Mouse (Mus musculus) regulatory T cell (primary cell): ENCODE measurements around the gene 1300017J02Rik.

Experiments
- in situ Hi-C: fragments of 300-600 bp; cut with MboI, MseI; formaldehyde crosslinking; loops from one replicate; pipeline ENCODE4 v1.15.1; 2025; ENCODE audit warnings: high pct_unique_total_duplicates

The 1300017J02Rik gene

DNA sequence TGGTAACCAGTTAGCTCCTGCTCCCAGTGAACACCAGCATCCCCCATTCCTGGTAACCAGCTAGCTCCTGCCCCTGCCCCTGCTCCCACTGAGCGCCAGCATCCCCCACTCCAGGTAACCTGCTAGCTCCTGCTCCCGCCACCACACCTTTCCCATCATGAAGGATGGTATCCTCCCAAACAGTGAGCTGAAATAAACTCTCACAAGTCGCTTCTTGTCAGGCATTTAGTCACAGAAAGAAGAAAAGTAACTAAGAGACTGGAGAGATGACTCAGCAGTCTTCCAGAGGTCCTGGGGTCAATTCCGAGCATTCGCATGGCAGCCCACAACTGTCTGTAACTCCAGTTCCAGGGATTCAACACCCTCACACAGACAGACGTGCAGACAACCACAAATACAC, 28.0 kb downstream of the 1300017J02Rik start:
- in situ Hi-C loops, result loop anchor here (25.0 kb wide), 1 partner anchor 365 kb away; no protein-coding TSS in a partner anchor

DNA sequence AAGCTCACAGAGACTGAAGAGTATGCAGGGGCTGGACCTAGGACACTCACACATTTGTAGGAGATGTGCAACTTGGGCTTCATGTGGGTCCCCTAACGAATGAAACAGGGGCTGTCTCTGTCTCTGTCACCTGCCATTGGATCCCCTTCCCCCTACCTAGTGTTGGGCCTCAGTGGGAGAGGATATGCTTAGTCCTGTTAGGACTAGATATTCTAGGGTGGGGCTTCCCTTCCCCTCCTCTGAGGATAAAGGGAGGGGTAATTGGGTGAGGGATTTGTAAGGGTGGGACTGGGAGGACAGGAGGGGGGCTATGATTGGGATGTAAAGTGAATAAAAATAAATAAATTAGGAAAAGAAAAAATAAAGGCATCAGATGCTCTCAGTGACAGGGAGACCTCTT, 29.2 kb downstream of the 1300017J02Rik start:
- in situ Hi-C loops, result loop anchor here (25.0 kb wide), 1 partner anchor 363 kb away; no protein-coding TSS in a partner anchor

DNA sequence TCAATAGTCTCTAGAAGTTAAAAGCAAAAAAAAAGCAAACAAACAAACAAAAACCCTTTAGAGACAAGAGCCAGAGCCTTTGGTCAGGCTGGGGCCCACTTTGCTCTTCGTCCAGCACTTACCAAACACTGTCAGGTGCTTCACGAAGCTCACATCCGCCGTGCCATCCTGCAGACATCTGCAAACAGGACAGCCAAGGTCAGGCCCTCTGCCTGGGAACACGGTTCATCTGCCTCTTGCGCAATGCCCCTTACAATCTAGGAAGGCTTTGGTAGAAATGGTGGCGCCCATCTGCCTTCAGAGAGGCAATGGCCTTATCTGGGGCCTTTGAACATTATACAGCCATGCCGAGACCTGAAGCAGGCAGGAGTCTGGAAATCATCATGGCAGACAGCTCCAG, 30.1 kb downstream of the 1300017J02Rik start:
- in situ Hi-C loops, result loop anchor here (25.0 kb wide), 1 partner anchor 363 kb away; no protein-coding TSS in a partner anchor

DNA sequence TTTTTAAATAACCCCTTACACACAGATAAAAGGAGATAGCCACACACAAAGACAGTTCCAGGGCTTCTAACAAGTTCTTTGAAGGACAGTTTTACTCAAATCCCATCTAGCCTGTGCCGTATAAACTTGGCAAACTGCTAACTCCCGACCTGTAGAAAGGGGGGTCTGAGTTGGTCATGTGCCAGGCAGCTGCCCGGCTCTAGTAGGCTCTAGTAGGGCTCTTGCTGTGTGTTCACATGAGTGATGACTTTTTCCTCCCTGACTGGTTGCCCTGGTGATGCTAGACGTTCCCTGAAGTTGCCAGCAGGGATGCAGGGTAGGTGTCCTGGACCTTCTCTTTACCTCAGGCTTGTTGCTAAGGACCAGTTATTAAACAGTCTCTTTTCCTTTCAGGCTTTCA, 33.8 kb downstream of the 1300017J02Rik start:
- in situ Hi-C loops, result no loop called here

DNA sequence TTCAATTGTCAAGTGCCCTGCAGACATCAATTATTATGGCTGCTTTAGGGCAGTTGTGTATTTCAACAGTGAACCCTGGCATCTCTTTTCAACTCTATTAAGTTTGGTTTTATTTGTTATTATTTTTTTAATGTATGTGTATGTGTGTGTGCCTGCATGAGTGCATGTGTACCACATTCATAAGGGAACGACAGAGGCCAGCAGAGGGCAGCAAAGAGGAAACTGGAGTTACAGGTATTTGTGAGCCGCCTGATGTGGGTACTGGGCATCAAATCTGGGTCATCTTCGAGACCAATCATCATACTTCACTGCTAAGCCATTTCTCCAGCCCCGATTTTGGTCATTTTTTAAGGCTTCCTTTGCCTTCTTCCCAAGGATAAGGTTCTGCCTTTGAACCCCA, 39.1 kb downstream of the 1300017J02Rik start:
- in situ Hi-C loops, result no loop called here

DNA sequence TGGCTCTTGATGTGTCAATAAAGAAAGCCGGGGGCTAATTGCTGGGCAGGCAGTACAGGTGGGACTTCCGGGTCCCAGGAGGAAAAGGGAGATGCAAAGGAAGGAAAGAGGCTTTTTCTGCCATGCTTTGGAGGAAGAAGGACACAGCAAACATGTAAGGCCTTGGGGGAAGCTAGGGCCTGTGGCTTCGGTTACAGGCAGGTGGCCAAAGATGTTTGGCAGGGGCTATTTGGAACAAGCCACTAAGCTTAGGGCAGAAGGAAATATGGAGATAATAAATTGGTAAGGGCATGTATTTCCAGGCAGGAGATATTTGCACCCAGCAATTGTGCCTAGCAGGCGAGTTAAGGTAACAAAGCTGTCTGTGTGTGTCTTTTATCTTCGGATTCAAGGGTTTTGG, 52.0 kb downstream of the 1300017J02Rik start:
- in situ Hi-C loops, result no loop called here

DNA sequence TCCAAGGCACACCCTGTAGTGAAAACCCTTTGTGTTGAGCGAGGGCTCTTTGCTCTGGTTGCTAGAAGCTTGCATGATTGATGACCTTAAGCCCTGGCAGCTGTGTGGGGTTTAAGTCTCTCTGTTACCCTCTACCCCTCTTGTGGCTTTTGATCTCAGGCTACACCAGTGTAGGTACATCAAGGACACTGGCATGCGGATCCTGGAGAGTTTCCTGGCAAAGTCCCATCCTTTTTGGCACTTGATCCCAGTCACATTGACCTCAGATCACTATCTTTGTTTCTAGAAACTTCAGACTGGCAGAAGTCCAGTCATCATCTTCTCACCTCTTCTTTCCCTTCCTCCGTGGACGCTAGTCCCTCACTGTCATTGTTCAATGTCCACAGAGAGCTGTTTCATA, 56.3 kb downstream of the 1300017J02Rik start:
- in situ Hi-C loops, result no loop called here

DNA sequence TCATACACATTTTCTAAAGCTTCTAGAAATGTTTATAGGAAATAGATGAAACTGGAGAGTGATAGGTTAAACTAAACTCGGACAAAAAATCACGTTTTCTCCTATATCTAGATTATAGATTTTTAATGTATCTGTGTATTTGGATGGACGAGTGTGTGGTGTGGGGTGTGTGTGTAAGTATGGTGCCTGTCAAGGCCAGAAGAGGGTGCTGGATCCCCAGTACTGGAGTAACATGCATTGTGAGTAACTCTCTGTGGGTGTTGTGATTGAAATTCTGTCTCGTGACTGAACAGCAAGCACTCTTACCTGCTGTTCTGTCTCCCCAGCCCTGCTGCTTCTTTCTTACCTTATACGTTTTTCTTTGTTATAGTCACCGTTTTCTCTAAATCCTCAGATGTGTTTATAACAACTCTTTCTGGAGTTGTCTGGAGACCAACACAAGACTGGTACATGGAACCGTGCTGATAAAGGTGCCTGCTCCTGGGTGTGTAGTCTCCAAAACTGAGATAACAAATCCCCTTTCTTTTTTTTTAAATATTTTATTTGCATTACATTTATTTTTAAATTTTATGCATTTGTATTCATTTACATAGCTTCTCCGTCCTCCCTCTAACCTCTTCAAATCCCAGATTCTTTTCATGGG, 58.2 kb downstream of the 1300017J02Rik start:
- in situ Hi-C loops, result no loop called here

DNA sequence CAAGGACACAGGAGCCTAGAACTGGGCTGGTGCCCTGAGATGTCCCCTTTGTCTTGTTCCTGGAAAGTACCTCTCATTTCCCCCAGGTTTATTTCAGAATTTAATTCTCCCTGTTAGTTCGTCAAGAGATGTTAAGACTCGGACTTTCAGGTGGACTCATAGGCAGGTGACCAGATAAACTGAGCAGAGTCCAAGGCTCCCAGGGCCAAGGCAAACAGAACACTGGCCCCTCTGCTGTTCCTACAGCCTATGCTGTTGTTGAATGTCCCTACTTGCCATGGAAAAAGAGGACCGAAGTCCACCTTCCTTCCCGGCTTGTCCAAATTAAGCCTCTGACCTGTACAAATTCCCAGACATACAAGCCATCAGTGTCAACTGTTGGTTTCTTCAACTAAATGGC, 61.2 kb downstream of the 1300017J02Rik start:
- in situ Hi-C loops, result no loop called here

DNA sequence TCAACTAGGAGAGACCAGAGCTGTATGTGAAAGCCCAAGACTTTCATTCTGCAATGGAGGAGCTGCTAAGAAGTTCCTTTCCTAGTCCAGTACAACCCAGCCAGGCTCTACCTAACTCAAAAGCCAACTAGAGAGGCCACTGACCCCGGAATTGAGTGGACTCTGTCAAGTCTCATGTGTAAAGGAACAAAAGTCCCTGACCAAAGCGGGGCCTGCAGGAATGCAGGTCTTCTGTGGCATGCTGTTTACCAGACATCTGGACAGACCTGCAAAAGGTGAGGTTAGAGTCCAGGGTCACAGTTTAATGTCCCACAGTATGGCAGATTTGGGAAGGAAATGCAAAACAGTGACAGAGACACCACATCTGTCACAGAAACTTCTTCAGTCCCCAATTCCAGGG, 63.7 kb downstream of the 1300017J02Rik start:
- in situ Hi-C loops, result no loop called here

DNA sequence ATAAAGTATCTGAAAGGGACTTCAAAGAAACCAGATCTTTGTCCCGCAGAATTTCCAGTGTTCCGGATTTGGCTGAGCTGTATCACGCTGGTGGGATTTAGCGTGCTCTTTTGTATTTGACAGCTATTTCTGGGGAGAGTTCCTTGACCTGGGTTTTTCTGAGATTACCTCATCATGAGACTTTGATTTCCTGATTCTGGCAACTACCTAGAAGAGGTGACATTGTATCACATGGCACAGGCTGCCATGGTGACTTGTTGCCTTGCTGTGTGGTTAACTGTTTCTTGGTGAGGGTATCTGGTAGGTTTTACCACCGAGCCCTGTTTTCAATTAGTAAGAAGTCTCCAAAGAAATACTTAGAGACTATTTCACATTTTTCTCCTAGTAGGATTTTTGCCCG, 65.4 kb downstream of the 1300017J02Rik start:
- in situ Hi-C loops, result no loop called here

DNA sequence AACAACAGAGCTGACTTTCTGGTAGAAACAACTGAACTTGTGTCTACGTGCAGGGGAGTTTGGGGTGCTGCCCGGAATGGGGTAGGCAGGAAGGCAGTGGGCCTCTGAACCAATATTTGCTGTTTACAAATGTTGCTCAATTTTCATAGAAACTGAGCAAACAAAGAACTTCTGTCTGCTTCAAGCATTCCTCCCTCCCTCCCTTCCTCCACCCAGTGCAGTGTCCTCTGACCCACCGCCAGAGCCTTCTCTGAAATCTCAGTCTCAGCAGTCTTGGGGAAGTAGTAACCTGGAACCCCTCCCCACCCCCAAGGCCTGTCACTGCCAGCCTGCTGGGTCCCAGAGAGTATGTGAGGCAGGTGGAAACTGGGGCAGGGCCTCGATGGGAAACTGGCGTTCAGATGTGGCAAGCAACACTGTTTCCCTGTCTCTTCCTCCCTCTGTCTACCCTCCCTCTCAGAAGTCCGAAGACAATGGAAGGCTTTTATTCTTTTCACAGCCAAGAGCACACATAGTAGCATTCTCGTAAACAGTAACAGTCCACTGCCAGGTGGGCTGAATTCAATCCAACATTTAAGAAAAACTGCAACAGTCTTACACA, 70.2 kb downstream of the 1300017J02Rik start:
- in situ Hi-C loops, result no loop called here

DNA sequence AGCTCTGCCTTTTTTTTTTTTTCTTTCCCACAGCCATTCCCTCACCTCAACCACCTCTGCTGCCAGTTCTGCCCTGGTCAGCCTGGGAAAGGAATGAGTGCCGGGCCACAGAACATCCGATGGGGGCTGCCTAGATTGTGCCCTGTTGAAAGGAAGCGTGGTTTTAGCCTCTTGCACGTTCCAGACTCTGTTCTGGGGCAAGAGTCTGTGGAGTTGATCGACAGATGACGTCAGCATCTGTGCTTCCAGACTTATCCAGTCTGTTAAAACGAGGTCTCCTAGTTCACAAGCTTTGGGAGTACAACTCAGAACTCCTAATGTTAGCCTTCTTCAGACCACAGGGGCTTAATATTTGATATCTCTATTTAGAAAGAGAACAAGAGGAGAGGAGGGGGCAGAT, 70.8 kb downstream of the 1300017J02Rik start:
- in situ Hi-C loops, result no loop called here

DNA sequence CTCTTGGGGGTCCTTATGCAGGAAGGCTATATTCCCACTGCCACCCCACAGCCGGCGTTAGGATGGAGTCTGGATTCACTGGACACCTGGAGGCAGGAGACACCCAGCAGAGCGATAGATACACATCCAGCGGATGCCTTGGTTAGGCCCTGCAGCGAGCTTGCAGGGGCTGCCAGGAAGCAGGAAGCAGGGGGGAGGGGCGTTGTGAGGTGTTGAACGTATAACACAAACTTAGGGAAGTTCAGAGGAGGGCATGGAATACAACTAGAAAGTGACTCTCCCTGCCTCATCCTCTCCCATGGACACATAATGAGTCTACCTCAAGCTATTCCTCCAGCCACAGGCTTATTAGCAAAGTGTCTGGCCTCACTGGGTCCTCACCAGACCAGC, 71.9 kb downstream of the 1300017J02Rik start:
- in situ Hi-C loops, result no loop called here

DNA sequence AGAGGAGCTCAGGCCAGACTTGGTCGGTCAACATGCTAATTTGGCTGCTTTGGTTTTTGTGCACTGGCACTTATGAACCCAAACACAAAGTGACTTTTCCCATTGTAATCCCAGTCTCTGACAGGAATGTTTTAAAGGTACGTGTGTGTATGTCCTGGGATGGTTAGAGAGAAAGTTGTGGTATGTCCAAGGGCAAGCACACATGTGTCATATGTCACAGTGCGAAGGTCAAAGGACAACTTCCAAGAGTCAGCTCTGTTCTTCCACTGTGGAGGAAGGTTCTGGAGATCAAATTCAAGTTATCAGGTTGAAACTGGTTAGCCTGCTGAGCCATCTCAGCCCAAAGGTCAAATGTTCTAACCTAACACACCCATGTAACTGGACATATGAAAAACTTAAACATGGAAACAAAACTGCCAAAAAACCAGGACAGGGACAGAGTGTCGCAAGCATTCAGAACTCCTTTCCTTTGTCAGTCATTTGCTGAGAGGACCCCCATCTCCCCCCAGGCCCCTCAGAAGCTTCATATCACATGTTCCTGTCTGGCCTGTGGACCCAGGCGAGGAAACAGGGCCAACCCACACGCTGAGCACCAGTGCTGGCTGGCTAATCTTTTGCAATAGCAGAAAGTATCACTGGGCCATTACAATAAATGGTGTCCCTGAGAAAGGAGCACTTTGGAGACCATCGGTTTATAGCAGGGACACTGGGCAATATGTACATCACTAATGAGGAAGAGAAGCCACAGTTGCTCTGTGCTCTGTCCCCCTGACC, 72.5 kb downstream of the 1300017J02Rik start:
- in situ Hi-C loops, result no loop called here

DNA sequence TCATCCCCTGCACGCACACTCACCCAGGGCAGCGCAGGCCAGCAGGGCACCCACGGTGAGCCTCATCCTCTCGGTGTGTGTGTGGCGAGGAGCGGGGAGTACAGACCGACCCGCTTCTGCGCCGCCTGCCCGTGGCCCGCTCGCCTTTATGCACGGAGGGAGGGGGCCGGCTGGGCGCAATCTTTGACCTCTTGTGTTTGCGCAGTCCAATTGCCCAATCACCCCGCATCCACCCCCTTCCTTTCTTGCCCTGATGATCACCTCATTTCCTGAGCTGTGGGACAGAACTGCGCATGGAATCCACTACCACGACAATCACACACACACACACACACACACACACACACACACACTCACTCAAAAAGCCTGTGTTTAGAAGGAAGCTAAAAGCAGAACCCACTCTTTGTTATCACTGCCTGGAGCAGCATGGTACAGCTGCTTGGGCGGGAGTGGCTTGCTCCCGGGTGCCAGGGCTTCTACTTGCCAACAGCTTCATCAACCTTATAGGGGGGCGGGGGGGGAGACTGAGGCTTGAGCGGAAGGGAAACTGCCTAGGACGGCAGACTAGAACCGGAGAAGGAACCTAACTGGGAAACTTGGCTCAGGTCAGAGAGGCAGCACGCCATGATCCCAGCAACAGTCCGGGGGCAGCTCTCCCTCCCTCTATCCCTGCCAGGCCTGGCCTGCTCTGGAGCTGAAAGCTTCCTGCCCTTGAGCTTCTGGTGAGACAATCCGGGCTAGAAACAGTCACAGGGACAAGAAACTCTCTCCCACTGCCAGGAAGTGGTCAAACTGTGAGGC, 74.5 kb downstream of the 1300017J02Rik start, which contains the start of the genes Gm20425 and Trf:
Gm20425 (minus strand) TSS at position 157 of the 801 bp plus-strand sequence.
Trf (minus strand) TSS at position 294 of the 801 bp plus-strand sequence.
- in situ Hi-C loops, result no loop called here

DNA sequence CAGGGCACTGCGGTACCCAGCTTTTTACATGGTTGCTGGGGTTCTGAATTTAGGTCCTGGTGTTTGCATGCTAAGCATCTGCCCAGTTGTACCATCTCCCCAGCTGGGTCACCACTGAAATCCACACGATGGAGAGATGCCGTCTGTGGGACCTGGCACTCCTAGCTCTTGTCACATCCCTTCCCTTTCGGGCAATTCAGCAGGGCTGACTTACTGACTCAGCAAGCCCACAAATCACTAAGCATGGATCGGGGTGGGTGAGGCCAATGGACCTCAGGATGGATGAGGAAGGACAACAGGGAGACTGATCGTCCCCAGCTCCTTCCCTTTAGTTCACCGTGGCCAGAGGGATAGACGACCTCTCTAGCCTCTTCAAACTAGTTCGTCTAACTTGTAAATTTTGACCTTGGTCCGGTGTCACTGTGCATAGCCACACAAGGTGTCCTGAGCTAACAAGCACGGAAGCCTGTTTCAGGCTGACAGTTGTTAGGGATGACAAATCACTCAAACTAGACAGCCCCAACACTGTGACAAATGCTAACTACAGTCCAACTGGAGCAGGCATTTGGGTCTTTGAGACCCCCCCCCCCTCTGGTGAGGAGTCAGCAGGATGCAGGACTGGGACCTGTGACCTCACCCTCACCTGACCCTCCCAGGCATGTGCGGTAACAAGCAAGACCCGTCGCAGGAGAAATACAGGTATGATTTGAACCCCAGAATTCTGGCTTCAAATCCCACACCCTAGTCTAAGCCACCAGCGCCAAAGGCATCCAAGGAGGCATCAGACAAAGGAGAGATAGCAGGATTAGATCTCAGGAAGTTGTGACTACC, 75.6 kb downstream of the 1300017J02Rik start:
- in situ Hi-C loops, result loop anchor here (10.0 kb wide), 1 partner anchor 776 kb away; the partner anchor contains the start of gene Nphp3

DNA sequence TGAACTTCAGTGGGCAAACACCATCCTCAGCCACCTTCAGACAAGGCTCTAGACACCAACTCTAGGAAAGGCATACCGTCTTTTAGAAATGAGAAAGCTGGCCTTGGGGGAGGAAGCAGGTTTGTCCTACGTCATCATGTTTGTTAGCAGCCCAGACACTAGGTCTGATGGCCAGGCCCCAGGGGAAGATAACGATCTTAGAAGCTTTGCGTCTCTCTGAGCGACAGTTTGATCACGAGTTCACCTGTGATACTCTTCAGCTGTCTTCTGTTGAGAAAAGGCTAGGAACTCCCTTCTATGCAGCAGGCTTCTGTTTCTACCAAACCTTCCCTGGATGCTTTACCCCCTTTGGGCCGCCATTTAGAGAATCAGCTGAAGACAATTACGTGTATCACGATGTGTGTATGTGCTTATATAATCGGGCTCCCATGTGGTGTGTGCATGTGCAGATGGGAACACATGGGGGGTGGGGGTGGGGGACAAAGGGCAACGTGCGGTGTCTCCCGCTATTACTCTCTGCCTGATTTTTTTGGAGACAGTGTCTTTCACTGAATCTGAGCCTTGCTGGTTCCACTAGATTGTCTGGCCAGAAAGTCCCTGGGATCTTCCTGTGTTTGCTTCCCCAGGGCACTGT, 76.4 kb downstream of the 1300017J02Rik start:
- in situ Hi-C loops, result loop anchor here (10.0 kb wide), 1 partner anchor 776 kb away; the partner anchor contains the start of gene Nphp3

DNA sequence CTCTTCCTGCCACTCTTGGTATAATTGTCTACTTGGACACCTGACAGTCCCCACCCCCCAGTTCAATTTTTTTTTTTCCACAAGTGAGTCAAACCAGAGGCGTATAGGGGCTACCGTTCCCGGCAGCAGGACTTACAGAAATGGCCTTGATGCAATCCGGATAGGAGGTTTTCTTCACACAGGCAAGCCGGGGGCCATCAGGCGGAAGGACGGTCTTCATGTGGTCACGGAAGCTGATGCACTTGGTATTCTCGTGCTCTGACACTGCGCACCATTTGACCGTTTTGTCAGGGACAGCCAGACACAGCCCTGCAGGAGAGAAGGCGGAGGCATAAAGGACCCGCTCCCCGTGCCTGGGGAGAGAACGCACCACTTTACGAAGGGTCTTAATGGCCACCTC, 77.1 kb downstream of the 1300017J02Rik start:
- in situ Hi-C loops, result loop anchor here (10.0 kb wide), 1 partner anchor 777 kb away; the partner anchor contains the start of gene Nphp3

DNA sequence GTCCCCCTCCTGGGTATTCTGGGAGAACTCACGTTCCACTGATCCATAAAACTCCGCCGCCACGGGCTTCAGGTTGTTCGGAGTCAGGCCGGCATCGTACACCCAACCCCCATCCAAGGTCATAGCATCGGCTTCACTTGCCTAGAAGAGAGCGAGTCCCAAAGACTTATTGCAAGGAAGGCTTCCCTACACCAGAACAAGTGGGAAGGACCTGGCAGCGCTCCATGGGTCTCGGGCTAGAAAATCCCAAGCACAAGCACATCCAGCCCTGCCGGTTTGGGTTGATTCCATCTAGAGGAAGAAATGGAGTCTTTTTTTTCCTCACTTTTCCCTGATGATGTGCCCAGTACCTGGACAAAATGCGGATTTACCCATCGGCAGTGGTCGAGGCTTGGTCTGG, 78.1 kb downstream of the 1300017J02Rik start:
- in situ Hi-C loops, result loop anchor here (10.0 kb wide), 1 partner anchor 778 kb away; the partner anchor contains the start of gene Nphp3
